Mouse (Mus musculus): ENCODE measurements at regions not wholly inside any gene's neighbourhood (a gene's known extent, or its start where the extent isn't known, plus 50 kb on each side); places are given as distances from the start of the nearest gene placed in this dataset.

DNA sequence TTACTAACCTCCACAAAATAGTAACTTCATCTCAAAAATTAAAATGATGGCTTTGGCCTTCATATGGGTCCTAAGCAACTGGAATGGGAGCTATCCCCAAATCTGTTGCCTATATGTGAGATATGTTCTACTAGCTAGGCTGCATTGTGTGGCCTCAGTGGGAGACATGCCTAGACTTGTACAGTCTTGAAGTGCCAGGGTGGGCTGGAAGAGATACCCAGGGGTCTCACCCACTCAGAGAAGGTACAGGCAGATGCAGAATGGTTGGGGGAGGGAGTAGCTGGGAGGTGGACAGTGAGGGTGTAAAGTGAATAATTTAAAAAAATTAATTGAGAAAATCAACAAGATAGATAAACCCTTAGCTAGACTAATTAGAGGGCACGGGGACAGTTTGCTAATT, 106.9 kb upstream of the Ahr start:
- DNase-seq (ENCODE audit: low read depth in 1 of 2, low spot score in 2 of 2): no peak

DNA sequence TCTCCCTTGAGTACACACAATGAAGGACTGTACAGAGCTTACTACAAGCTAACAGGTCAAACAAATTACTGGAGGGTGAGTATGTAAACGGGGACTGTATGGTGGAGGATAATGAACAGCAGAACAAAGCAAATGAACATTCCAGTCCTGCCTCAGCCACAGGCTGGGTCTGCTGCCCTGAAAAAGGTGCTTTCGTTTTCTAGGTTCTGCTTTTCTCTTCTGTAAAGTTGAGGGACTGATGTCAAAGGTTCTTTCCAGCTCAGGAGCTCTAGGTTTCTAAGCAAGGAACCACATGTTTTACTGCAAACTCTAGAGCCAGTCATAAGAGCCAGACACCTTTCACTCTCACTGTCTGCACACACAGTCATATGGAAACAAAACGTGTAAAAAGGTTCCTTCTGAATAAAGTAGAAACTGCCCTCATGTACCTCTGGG, 106.1 kb upstream of the Ahr start:
- DNase-seq (ENCODE audit: low read depth in 1 of 2, low spot score in 2 of 2): peak in 1 of 2 experiments; percentile 7

DNA sequence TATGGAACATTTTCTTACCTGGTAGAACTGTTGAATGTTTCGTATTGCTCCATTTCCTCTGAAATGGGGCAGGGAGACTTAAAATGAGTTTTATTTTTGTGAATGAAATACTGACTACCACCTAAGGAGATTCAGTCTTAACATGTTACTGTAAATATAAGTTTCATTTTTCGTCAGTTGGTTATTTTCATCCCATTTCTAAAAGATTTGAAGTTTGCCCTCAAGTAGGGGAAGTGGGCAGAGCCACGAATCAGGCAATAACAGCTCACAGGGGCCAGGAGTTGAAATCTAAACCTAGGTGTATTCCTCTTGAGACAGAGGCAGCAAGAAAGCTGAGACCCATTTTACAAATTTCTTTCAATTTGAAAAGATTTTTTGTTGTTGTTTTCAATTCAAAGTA, 88.6 kb upstream of the Ahr start:
- DNase-seq (ENCODE audit: low read depth in 1 of 2, low spot score in 2 of 2): no peak

DNA sequence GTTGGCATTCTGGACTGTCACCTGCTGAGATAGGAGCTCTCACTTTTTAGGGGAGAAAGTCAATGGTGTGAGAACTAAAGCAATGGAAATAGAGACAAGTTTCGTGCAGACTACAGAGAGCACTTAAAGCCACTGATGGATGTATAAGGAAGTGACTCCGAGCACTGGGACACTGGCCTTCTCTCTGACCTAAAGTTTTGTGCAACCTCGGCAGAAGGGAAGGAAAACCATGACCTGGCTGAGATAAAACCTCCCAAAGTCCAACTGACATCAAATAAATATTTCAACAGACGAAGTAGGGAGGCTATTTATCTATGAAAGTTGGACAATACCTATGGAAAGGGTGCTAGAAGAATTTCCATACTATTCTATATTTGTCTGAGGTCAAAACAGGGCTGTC, 80.0 kb upstream of the Ahr start:
- DNase-seq (ENCODE audit: low read depth in 1 of 2, low spot score in 2 of 2): no peak

DNA sequence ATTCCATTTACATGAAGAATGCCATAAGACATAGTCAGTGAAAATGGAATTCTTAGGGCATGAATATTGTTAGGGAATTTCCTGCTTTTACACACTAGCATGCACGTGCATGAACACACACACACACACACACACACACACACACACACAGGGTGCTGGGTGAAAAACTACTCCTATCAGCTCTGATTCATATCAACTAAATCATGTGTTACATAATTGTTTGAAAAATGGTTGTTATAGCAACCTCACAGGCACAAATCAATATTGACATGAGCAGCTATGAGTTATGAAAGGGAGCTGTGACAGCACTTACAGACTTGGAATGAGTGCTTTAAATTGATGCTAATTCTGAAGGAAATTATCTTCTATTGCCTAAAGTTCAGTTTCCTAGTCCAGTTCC, 72.8 kb upstream of the Ahr start:
- no peak for DNase-seq (ENCODE audit: low read depth in 1 of 2, low spot score in 2 of 2)

DNA sequence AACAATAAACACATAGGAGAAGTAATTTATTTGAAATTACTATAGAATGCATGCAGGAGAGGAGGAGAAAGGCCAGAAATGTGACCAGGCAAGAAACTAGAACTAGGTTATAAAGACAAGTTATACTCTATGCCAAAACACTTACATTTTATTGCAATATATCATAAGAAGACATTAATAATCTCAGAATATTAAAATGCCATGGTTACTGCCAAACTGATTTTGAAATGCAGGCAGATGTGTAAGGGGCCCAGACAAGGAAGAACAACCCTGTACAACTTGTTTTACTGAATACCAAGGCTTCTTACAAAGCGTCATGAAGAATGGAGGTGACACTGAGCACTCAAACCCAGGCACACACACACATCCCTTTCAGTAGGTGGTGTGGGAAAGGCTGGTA, 68.9 kb upstream of the Ahr start:
- no peak for DNase-seq (ENCODE audit: low read depth in 1 of 2, low spot score in 2 of 2)

DNA sequence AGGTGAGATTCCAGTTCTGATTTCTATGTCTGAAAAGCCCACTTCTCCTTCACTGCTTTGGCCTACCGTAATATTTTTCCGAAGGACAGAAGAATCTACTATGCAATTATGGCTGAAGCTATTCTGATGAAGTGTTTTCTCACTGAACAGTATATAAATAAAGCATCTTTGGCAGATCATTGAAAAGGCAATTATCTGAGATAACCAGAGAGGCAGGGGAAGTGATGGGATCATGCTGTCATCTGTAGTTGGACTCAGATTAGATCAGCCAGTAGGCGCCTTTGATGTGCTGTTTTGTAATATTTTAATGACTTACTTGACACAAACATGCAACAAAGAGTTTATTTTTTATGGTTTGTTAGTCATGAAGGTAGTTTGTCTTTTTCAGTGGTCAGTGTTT, 67.8 kb upstream of the Ahr start:
- DNase-seq (ENCODE audit: low read depth in 1 of 2, low spot score in 2 of 2): no peak

DNA sequence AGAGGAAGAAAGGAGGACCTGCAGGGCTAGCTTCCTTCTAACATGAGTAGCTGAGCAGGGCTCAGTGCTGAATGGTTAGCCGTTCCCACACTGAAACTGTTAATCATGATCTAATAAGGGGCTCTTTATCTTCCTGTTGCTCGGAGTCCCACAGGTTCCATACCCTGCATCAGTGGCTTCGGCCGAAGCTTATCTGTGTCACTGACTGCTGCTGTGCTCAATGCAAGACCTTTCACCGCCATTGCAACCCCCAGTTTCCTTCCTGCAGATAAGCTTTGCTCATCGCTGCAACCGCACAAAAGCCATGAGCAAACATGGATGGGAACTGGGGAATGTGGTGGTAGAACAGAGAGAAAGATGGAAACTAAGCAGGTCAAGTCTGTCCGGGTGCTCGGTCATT, 63.5 kb upstream of the Ahr start:
- no peak for DNase-seq (ENCODE audit: low read depth in 1 of 2, low spot score in 2 of 2)

DNA sequence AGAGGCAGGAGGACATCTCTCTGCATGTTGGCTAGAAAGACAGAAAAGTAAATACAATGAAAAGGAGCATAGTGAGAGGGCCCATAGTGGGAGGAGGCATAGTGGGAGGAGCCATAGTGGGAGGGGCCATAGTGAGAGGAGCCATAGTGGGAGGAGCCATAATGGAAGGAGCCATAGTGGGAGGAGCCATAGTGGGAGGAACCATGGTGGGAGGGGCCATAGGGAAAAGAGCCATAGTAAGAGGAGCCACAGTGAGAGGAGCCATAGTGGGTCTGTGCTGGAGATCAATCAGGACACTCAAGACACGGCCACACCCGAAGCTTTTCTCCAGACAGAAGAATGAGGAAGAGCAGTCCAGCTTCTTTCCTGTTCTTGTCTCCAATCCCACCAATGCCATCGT, 58.0 kb upstream of the Ahr start:
- no peak for DNase-seq (ENCODE audit: low read depth in 1 of 2, low spot score in 2 of 2)

Data from monocyte, adult 2 months (primary cell).